In genomic region chr2:34106837-34107565, GRCm38 (mm10) we compare ENCODE assay signal across 11 mouse cellular contexts.
DNase-seq lines count a peak whose midpoint lies in the region; ATAC-seq and TF ChIP-seq lines count a peak whose summit lies in the region.
"Had no signal": no experiment of that assay in that cellular context is flagged by ENCODE, and none has a peak within 500 bp of the region (broad histone marks: within the 10 kb centered on the region; RNA-seq: fewer than 3 reads in every experiment).

No protein-coding gene starts in this region.

- no peak for TF ChIP-seq CTCF in E14TG2a.4 (conservative IDR thresholded peaks at IDR 0.05; ENCODE audit: low read length)

- H3K27ac ChIP-seq in forebrain, embryonic 16.5 days (ENCODE audit: low read length) = peak overlapping the region; percentile 77
- H3K27ac ChIP-seq in midbrain, embryonic 10.5 days (replicated peaks) = peak overlapping the region; percentile 70; the same call in 1 of the 2 replicates
- H3K27ac ChIP-seq in liver, embryonic 12.5 days = no peak overlapping the region
- H3K27ac ChIP-seq: gastrocnemius, adult 2 months had no signal

- H3K9ac ChIP-seq in forebrain, embryonic 16.5 days (replicated peaks; ENCODE audit: low read depth, low read length) = peak overlapping the region; percentile 33; the same call in 1 of the 2 replicates
- H3K9ac ChIP-seq in liver, embryonic 12.5 days = no peak overlapping the region

- H3K36me3 ChIP-seq in E14TG2a.4 (ENCODE audit: insufficient read depth, low read length) = no peaks in the 10 kb centered on the region
- no peaks in the 10 kb centered on the region for H3K36me3 ChIP-seq in forebrain, embryonic 16.5 days (ENCODE audit: control insufficient read depth, insufficient read depth)
- no peaks in the 10 kb centered on the region for H3K36me3 ChIP-seq in midbrain, embryonic 10.5 days
- H3K36me3 ChIP-seq in liver, embryonic 12.5 days = no peaks in the 10 kb centered on the region

- 3% methylated on average over 15 of the region's 15 CpGs for WGBS in forebrain, embryonic 16.5 days
- 53% methylated on average over 15 of the region's 15 CpGs for WGBS in midbrain, embryonic 10.5 days
- 57% methylated on average over 15 of the region's 15 CpGs for WGBS in liver, embryonic 12.5 days (ENCODE audit: insufficient replicate concordance)

- peaks cover 26% of the 10 kb centered on the region; the same call in 1 of the 2 replicates for H3K4me1 ChIP-seq in E14TG2a.4 (replicated peaks; ENCODE audit: low read depth, low read length)
- peaks cover 36% of the 10 kb centered on the region for H3K4me1 ChIP-seq in forebrain, embryonic 16.5 days (replicated peaks; ENCODE audit: control insufficient read depth, insufficient read depth, low read length)
- H3K4me1 ChIP-seq in midbrain, embryonic 10.5 days = peaks cover 27% of the 10 kb centered on the region
- H3K4me1 ChIP-seq in liver, embryonic 12.5 days = no peaks in the 10 kb centered on the region

- H3K4me2 ChIP-seq in forebrain, embryonic 16.5 days (ENCODE audit: low read length) = peak overlapping the region; percentile 49
- no peak overlapping the region for H3K4me2 ChIP-seq in liver, embryonic 12.5 days

- H3K9me3 ChIP-seq in E14TG2a.4 (ENCODE audit: low read length) = no peaks in the 10 kb centered on the region; the same call in 1 of the 2 replicates
- no peaks in the 10 kb centered on the region for H3K9me3 ChIP-seq in forebrain, embryonic 16.5 days (ENCODE audit: control insufficient read depth, low read length)
- H3K9me3 ChIP-seq in midbrain, embryonic 10.5 days (replicated peaks) = no peaks in the 10 kb centered on the region
- no peaks in the 10 kb centered on the region for H3K9me3 ChIP-seq in liver, embryonic 12.5 days (replicated peaks)

- H3K4me3 ChIP-seq in E14TG2a.4 (replicated peaks; ENCODE audit: low read length) = peak overlapping the region; percentile 57
- peak overlapping the region; percentile 25 for H3K4me3 ChIP-seq in forebrain, embryonic 16.5 days (replicated peaks; ENCODE audit: low read length)
- no peak overlapping the region for H3K4me3 ChIP-seq in midbrain, embryonic 10.5 days
- no peak overlapping the region for H3K4me3 ChIP-seq in liver, embryonic 12.5 days
- H3K4me3 ChIP-seq: gastrocnemius, adult 2 months had no signal

- DNase-seq in cerebellum, adult 9-10 months = peak; percentile 36
- DNase-seq in cerebellum, adult 11 months = no peak
- no peak for DNase-seq in midbrain, embryonic 10.5 days (ENCODE audit: low spot score)
- DNase-seq in right cerebral cortex, postnatal 14 days = no peak
- DNase-seq in adrenal gland, postnatal 14 days = no peak
- DNase-seq: gastrocnemius, adult 2 months; kidney, postnatal 25 days; lung, postnatal 36 days had no signal

- ATAC-seq in forebrain, embryonic 16.5 days = peak; percentile 81
- ATAC-seq in liver, embryonic 12.5 days = no peak

- H3K27me3 ChIP-seq in E14TG2a.4 (ENCODE audit: insufficient read depth, low read length) = peaks cover 43% of the 10 kb centered on the region
- H3K27me3 ChIP-seq in forebrain, embryonic 16.5 days (replicated peaks; ENCODE audit: control insufficient read depth, insufficient read depth, low read length) = peaks cover 21% of the 10 kb centered on the region
- H3K27me3 ChIP-seq in midbrain, embryonic 10.5 days (ENCODE audit: low read depth, poor library complexity, severe bottlenecking) = no peaks in the 10 kb centered on the region
- H3K27me3 ChIP-seq in liver, embryonic 12.5 days (replicated peaks) = no peaks in the 10 kb centered on the region

Comparison
In these comparisons a context has a peak if more than half of its experiments do, and no peak if none do; other contexts are left out.
1. H3K4me3 ChIP-seq: peak in E14TG2a.4 (single experiment) and forebrain, embryonic 16.5 days (single experiment); none in midbrain, embryonic 10.5 days (single experiment) and liver, embryonic 12.5 days (single experiment).